In the genomic region with DNA sequence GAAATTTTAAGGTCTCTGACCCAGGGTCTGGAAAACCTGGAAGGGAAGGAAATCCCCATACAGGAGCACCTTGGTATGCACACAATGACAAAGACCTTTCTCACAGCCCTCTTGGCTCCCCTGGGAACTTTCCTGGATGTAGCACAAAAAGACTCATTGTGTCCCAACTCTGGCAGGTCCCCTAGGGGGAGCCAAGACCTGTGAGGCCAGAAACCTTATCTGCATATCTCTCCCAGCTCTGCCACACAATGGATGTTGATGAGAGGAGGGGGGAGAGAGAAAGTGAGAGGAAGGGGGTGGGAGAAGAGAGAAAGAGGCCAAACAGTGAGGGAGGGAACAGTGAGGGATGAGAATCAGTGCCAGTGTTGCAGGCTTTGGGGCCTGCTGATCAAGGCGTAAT, we compare ENCODE assay signal across 11 mouse cellular contexts. TPM values are rescaled to one million over a fixed set of nuclear protein-coding genes. Genes with fewer than 3 reads are reported as not detected.
DNase-seq lines count a peak whose midpoint lies in the region; ATAC-seq and TF ChIP-seq lines count a peak whose summit lies in the region.
"Had no signal": no experiment of that assay in that cellular context is flagged by ENCODE, and none has a peak within 500 bp of the region (broad histone marks: within the 10 kb centered on the region; RNA-seq: fewer than 3 reads in every experiment).

No protein-coding gene starts in this region.

- H3K4me1 ChIP-seq in neural tube, embryonic 13.5 days (replicated peaks) = peaks cover 17% of the 10 kb centered on the region
- peaks cover 16% of the 10 kb centered on the region; the same call in 1 of the 2 replicates for H3K4me1 ChIP-seq in forebrain, embryonic 15.5 days
- 0 out of 2 replicates have a peak, but pooled peaks cover 4% of the 10 kb centered on the region for H3K4me1 ChIP-seq in kidney, postnatal 0 days (replicated peaks; ENCODE audit: insufficient read depth, low read length)
- H3K4me1 ChIP-seq: liver, embryonic 15.5 days had no signal

- peak; percentile 56 for TF ChIP-seq CTCF in kidney, postnatal 0 days (IDR thresholded peaks at IDR 0.05; ENCODE audit: low read depth)

- 0 out of 2 replicates have a peak, but pooled peaks have one; percentile 32 for ATAC-seq in neural tube, embryonic 13.5 days (ENCODE audit: low read depth)
- ATAC-seq in forebrain, embryonic 15.5 days (replicated peaks) = peak; percentile 61
- ATAC-seq in kidney, postnatal 0 days (replicated peaks; ENCODE audit: low FRiP score, low read depth) = no peak; the same call in 1 of the 2 replicates
- no peak for ATAC-seq in erythroid progenitor cell, adult 5-6 weeks (replicated peaks; ENCODE audit: low FRiP score, poor library complexity, severe bottlenecking)

- H3K27ac ChIP-seq in neural tube, embryonic 13.5 days (replicated peaks) = no peak overlapping the region
- no peak overlapping the region for H3K27ac ChIP-seq in forebrain, embryonic 15.5 days (replicated peaks)
- H3K27ac ChIP-seq in kidney, postnatal 0 days = no peak overlapping the region
- H3K27ac ChIP-seq: liver, embryonic 15.5 days had no signal

- H3K9me3 ChIP-seq in neural tube, embryonic 13.5 days = no peaks in the 10 kb centered on the region
- H3K9me3 ChIP-seq in forebrain, embryonic 15.5 days = no peaks in the 10 kb centered on the region
- H3K9me3 ChIP-seq in kidney, postnatal 0 days (replicated peaks; ENCODE audit: low read length) = no peaks in the 10 kb centered on the region
- H3K9me3 ChIP-seq: liver, embryonic 15.5 days had no signal

- whole genome bisulfite sequencing in neural tube, embryonic 13.5 days = 41% methylated on average over 1 of the region's 1 CpGs
- WGBS in forebrain, embryonic 15.5 days = 19% methylated on average over 1 of the region's 1 CpGs
- 83% methylated on average over 1 of the region's 1 CpGs for WGBS in kidney, postnatal 0 days

- H3K27me3 ChIP-seq in neural tube, embryonic 13.5 days = no peaks in the 10 kb centered on the region
- no peaks in the 10 kb centered on the region for H3K27me3 ChIP-seq in forebrain, embryonic 15.5 days
- no peaks in the 10 kb centered on the region for H3K27me3 ChIP-seq in kidney, postnatal 0 days (ENCODE audit: insufficient read depth, low read length)
- H3K27me3 ChIP-seq: liver, embryonic 15.5 days had no signal

- no peak overlapping the region for H3K4me3 ChIP-seq in neural tube, embryonic 13.5 days
- no peak overlapping the region for H3K4me3 ChIP-seq in forebrain, embryonic 15.5 days
- no peak overlapping the region for H3K4me3 ChIP-seq in kidney, postnatal 0 days (replicated peaks; ENCODE audit: low read depth, low read length)
- H3K4me3 ChIP-seq: liver, embryonic 15.5 days had no signal

- no peak overlapping the region for H3K9ac ChIP-seq in neural tube, embryonic 13.5 days
- no peak overlapping the region for H3K9ac ChIP-seq in forebrain, embryonic 15.5 days (replicated peaks)
- H3K9ac ChIP-seq in kidney, postnatal 0 days (ENCODE audit: low read depth, low read length) = no peak overlapping the region
- H3K9ac ChIP-seq: liver, embryonic 15.5 days had no signal

- H3K36me3 ChIP-seq in neural tube, embryonic 13.5 days = no peaks in the 10 kb centered on the region
- H3K36me3 ChIP-seq in forebrain, embryonic 15.5 days = no peaks in the 10 kb centered on the region
- no peaks in the 10 kb centered on the region for H3K36me3 ChIP-seq in kidney, postnatal 0 days (ENCODE audit: insufficient read depth, low read length)
- H3K36me3 ChIP-seq: liver, embryonic 15.5 days had no signal

- no peak overlapping the region for H3K4me2 ChIP-seq in neural tube, embryonic 13.5 days
- H3K4me2 ChIP-seq in forebrain, embryonic 15.5 days (replicated peaks) = no peak overlapping the region
- H3K4me2 ChIP-seq in kidney, postnatal 0 days (ENCODE audit: low read length) = no peak overlapping the region
- H3K4me2 ChIP-seq: liver, embryonic 15.5 days had no signal

- no peak for DNase-seq in neural tube, embryonic 10.5 days (ENCODE audit: extremely low spot score, low spot score)
- no peak for DNase-seq in kidney, postnatal 0 days (ENCODE audit: low spot score)
- peak; percentile 81 for DNase-seq in retina, postnatal 1 day
- DNase-seq in left cerebral cortex, adult 18-20 months (ENCODE audit: low spot score in 2 of 2) = no peak
- no peak for DNase-seq in spleen, postnatal 14 days (ENCODE audit: low spot score in 2 of 2)
- DNase-seq: right cerebral cortex, postnatal 14 days had no signal

RNA-seq across cellular contexts. Expression of a gene that starts 18.9 kb away (rescaled TPM):
- 38.5 and 45.9 TPM in 2 replicates for polyA plus RNA-seq in neural tube, embryonic 13.5 days (2015; fragmentation: Nextera tagmentation; extraction: Ambion mirVana)
- polyA plus RNA-seq in forebrain, embryonic 15.5 days (2015; fragmentation: Nextera tagmentation; extraction: Ambion mirVana) = 30.1 and 34.9 TPM in 2 replicates
- polyA plus RNA-seq in kidney, postnatal 0 days (2015; fragmentation: Nextera tagmentation; extraction: Ambion mirVana) = 23.5 and 24.1 TPM in 2 replicates
- total RNA-seq in erythroid progenitor cell, adult 5-6 weeks (2015; ENCODE audit: low replicate concordance) = 1.7 TPM in 1 of 2 replicates, not detected in the other
- not detected in 2 replicates for total RNA-seq in erythroid progenitor cell, adult 5-6 weeks (2017; ENCODE audit: low replicate concordance)
- total RNA-seq in left cerebral cortex, adult 18-20 months (2021) = 10 to 100 TPM; 68.4 to 72.7 TPM
- total RNA-seq: hematopoietic stem cell, adult 5-6 weeks had no signal

Comparison
In these comparisons a context has a peak if more than half of its experiments do, and no peak if none do; other contexts are left out.
1. ATAC-seq: peak in neural tube, embryonic 13.5 days (single experiment) and forebrain, embryonic 15.5 days (single experiment); none in kidney, postnatal 0 days (single experiment) and erythroid progenitor cell, adult 5-6 weeks (single experiment).